12 mouse cellular contexts compared by ENCODE assay signal in the genomic region with DNA sequence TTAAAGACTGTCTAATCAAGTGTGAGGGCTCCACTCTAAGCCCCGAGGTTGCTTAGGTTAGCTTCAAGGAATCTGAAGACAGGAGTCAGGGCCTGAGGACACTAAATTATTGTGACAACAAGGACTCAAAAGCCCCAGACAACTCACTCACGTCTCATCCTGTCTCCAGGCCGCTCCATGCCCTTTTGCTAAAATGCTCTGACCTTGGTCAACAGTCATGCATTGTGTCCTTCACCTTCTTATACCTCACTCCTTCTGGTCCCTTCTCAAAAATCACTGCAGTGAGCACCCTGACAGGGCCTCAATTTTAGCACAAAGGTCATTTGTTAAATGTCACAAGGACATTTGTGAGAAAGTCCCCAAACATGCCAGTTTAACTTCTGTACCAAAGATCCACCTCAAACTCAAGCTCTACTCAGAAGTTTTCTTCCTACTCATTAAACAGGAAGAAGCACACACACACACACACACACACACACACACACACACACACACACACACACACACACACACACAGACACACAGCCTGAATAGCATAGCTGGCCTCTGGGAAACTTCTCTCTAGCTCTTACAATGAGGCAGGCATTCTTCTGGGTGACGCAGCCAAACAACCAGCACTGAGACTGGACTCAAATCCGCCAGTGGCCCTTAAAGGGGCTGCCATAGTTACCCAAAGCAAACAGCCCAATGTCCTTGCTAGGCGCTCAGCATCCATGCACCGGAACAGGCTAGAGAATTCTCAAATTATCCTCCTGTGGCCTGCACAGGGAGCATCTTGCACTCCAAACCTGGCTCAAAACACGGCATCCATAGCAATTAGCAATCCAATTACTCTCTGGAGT.
A peak's percentile ranks its signal among the peaks of the same experiment; 100 is the strongest.
DNase-seq lines count a peak whose midpoint lies in the region; TF ChIP-seq lines count a peak whose summit lies in the region.
"Had no signal": no experiment of that assay in that cellular context is flagged by ENCODE, and none has a peak within 500 bp of the region (broad histone marks: within the 10 kb centered on the region; RNA-seq: fewer than 3 reads in every experiment).

No protein-coding gene starts in this region.

- H3K27ac ChIP-seq in spleen, adult 2 months (ENCODE audit: insufficient read depth, low read length) = 0 out of 2 replicates have a peak overlapping the region, but pooled peaks have one; percentile 9
- H3K27ac ChIP-seq: macrophage had no signal

- no peak for TF ChIP-seq POLR2A in spleen, adult 2 months (IDR thresholded peaks at IDR 0.05; ENCODE audit: low read depth, low read length)

- H3K4me3 ChIP-seq in spleen, adult 2 months (ENCODE audit: extremely low read depth, insufficient read depth, insufficient read length) = no peak overlapping the region

- H3K36me3 ChIP-seq in spleen, adult 2 months (ENCODE audit: control insufficient read depth, insufficient read depth, low read length) = no peaks in the 10 kb centered on the region

- no peaks in the 10 kb centered on the region for H3K27me3 ChIP-seq in spleen, adult 2 months (ENCODE audit: control insufficient read depth, insufficient read depth, low read length)

- peak; percentile 74 for DNase-seq in adrenal gland, adult 2 months
- no peak for DNase-seq in adrenal gland, postnatal 14 days
- no peak for DNase-seq in spleen, adult 2 months (ENCODE audit: low read depth in 1 of 2, low spot score in 2 of 2)
- no peak for DNase-seq in spleen, postnatal 10 days (ENCODE audit: low spot score in 2 of 2)
- DNase-seq in lung, postnatal 10 days = peak; percentile 46
- DNase-seq in urinary bladder, postnatal 14 days (ENCODE audit: low spot score) = no peak
- no peak for DNase-seq in gastrocnemius, adult 18-20 months (ENCODE audit: low spot score)
- no peak for DNase-seq in frontal cortex, postnatal 10 days (ENCODE audit: low spot score in 2 of 2)
- DNase-seq: cerebellum, adult 18-20 months; gastrocnemius, postnatal 25 days; thymus, postnatal 4 days had no signal

- WGBS in spleen, adult 2 months = 88% methylated on average over 8 of the region's 8 CpGs

- peaks cover 8% of the 10 kb centered on the region; the same call in 1 of the 2 replicates for H3K4me1 ChIP-seq in spleen, adult 2 months (ENCODE audit: control insufficient read depth, insufficient read depth, insufficient read length)

- no peak for TF ChIP-seq CTCF in spleen, adult 2 months (IDR thresholded peaks at IDR 0.05; ENCODE audit: extremely low read depth, insufficient read depth, insufficient read length, insufficient replicate concordance)

Comparison
In these comparisons a context has a peak if more than half of its experiments do, and no peak if none do; other contexts are left out.
1. DNase-seq: peak in adrenal gland, adult 2 months (single experiment) and lung, postnatal 10 days (single experiment); none in adrenal gland, postnatal 14 days (single experiment), spleen, adult 2 months (0 of 2), spleen, postnatal 10 days (0 of 2), urinary bladder, postnatal 14 days (single experiment), gastrocnemius, adult 18-20 months (single experiment) and frontal cortex, postnatal 10 days (0 of 2).